Mouse (Mus musculus) embryonic facial prominence, embryonic 15.5 days (tissue): ENCODE data around the gene Cnbd2. TPM values are rescaled to one million over a fixed set of nuclear protein-coding genes. Genes with fewer than 3 reads are reported as not detected.
"Not testable (repeated sequence)": the region's sequence is repeated elsewhere in the genome, so short reads cannot be mapped to it uniquely, and the experiment has no call there.

Source experiments
- ATAC-seq: fragments of 200-750 bp; cut with Nextera tagmentation; 2 replicates; pipeline ENCODE4 v1.8.0; 2017; ENCODE audit warnings: low read depth, moderate TSS enrichment; ENCODE audit not compliant: insufficient number of reproducible peaks, low FRiP score, low TSS enrichment
- H3K27ac ChIP-seq: fragments of 300-500 bp; sonication (generic); replicated peaks from 2 replicates; pipeline ENCODE4 v1.5.1; 2015; ENCODE audit warnings: mild to moderate bottlenecking, inconsistent platforms
- H3K27me3 ChIP-seq: fragments of 300-500 bp; sonication (generic); 2 replicates; pipeline ENCODE4 v1.6.1; 2015; ENCODE audit warnings: inconsistent platforms
- H3K36me3 ChIP-seq: fragments of 300-500 bp; sonication (generic); 2 replicates; pipeline ENCODE4 v1.6.1; 2015; ENCODE audit warnings: mild to moderate bottlenecking, inconsistent platforms
- H3K4me1 ChIP-seq: fragments of 300-500 bp; sonication (generic); 2 replicates; pipeline ENCODE4 v1.6.1; 2015; ENCODE audit warnings: inconsistent platforms
- H3K4me2 ChIP-seq: fragments of 300-500 bp; sonication (generic); replicated peaks from 2 replicates; pipeline ENCODE4 v1.6.1; 2015; ENCODE audit warnings: mild to moderate bottlenecking, inconsistent platforms
- H3K4me3 ChIP-seq: fragments of 300-500 bp; sonication (generic); replicated peaks from 2 replicates; pipeline ENCODE4 v1.5.1; 2015; ENCODE audit warnings: mild to moderate bottlenecking, inconsistent platforms
- H3K9ac ChIP-seq: fragments of 300-500 bp; sonication (generic); 2 replicates; pipeline ENCODE4 v1.6.1; 2015; ENCODE audit warnings: inconsistent platforms
- H3K9me3 ChIP-seq: fragments of 300-500 bp; sonication (generic); replicated peaks from 2 replicates; pipeline ENCODE4 v1.6.1; 2016; ENCODE audit warnings: inconsistent platforms
- WGBS: fragments of 180-500 bp; shearing (Covaris S2); methylation state at CpG from one replicate; pipeline ENCODE4 v1.1.7; 2015; 5-methylcytosine and 5-hydroxymethylcytosine counted together
- polyA plus RNA-seq: library from polyadenylated mRNA; unstranded; fragments of >200 nt; fragmentation: Nextera tagmentation; extraction: Ambion mirVana; gene quantifications from 2 replicates; pipeline ENCODE4 v1.2.1, GENCODE M21; 2015

Gene Cnbd2
- polyA plus RNA-seq, 1 experiment from 2014 or later, result 5.2 TPM

DNA sequence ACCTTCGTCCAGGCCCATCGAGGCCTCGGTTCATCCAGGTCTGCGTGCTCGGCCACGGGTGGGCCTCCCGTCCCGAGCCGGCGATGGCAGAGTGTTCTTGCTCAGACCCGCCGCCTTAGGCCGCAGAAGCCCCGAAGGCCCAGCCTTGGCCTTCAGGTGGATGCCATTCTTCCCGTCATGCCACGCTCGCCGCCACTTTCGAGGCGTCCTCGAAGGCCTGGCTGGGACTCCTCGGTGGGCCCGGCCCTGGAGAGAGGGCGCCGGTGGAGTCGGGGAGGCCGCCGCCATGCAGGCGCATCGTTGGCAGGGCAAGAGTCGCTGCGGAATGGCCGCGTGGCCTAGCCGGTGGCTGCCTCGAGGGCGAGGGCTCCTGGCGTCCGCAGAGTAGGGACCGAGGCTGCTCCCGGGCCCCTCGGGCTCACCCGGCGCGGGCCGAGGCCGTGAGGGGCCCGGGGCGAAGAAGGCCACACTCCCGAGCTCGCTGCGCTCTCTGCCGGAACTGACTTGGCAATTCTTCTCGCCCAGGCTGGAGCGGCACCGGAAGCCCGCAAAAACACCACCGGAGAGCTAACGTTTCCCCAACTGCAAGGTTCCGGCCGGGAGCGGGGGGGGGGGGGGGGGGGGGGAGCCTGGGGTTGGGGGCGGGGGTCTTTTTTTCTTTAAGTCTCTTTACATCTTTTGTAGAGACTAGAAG is 80.5 kb downstream of the Cnbd2 start:
- peak; percentile 89 for ATAC-seq
- H3K4me3 ChIP-seq, result peak overlapping the region; percentile 40
- H3K9ac ChIP-seq, H3K4me1 ChIP-seq, H3K9me3 ChIP-seq, H3K27ac ChIP-seq, H3K27me3 ChIP-seq, H3K36me3 ChIP-seq: not testable (repeated sequence)
- H3K4me2 ChIP-seq, result peak overlapping the region; percentile 38
- 0% methylated on average over 10 of the region's 63 CpGs for WGBS

DNA sequence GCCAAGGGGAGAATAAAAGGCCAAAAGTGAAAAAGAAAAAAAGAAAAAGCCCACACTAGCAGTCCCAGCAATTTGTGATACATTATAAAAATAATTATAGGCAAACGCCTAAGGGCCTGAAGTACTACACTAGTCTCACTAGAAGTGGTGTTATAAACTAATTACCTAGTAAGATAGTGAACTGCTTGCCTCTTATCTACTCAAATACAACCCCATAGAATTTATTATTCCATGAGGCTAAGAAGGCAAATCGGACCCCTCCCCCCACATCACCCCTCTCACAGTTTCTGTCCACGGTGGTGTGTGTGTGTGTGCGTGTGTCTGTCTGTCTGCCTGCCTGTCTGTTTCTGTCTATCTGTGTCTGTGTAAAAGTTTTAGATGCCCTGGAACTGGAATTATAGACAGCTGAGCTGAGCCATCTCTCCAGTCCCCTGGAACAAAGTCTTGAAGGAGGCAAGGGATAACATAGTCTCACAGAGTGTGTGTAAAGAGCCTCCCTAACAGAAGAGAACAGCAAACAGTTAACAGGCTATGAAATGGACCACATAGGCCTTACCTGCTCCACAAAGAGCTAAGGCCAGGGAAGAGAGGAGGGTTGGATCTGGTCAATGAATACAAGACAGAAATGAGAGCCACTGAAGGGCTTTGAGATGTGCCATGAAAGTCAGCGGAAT is 81.2 kb downstream of the Cnbd2 start:
- Histone ChIP-seq H3K4me2 (peak overlapping the region; percentile 38), H3K27me3 (no peaks in the 10 kb centered on the region), H3K4me3 (peak overlapping the region; percentile 40; the same call in 1 of the 2 replicates), H3K36me3 (no peaks in the 10 kb centered on the region), H3K4me1 (peaks cover 5% of the 10 kb centered on the region; the same call in 1 of the 2 replicates), H3K27ac (no peak overlapping the region), H3K9ac (no peak overlapping the region), H3K9me3 (no peaks in the 10 kb centered on the region)
- ATAC-seq, result 0 out of 2 replicates have a peak, but pooled peaks have one; percentile 7
- 63% methylated on average over 5 of the region's 5 CpGs for WGBS

DNA sequence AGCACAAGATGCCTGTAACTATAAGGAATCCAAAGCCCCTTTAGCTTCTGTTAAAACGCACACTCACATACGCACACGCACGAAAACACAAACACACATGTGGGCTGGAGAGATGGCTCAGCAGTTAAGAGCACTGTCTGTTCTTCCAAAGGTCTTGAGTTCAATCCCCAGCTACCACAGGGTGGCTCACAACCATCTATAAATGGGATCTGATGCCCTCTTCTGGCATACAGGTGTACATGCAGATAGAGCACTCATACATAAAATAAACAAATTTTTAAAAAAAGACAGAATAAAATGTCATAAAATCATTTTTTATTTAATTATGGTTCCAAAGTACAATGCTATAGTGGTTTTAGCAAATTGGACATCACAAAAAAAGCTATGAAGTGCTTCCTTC is 82.2 kb downstream of the Cnbd2 start:
- H3K4me2 ChIP-seq, result no peak overlapping the region
- no peaks in the 10 kb centered on the region for H3K36me3 ChIP-seq
- no peak overlapping the region for H3K9ac ChIP-seq
- no peak overlapping the region for H3K4me3 ChIP-seq
- peaks cover 5% of the 10 kb centered on the region; the same call in 1 of the 2 replicates for H3K4me1 ChIP-seq
- WGBS, result 88% methylated on average over 4 of the region's 4 CpGs
- no peaks in the 10 kb centered on the region for H3K9me3 ChIP-seq
- no peaks in the 10 kb centered on the region for H3K27me3 ChIP-seq
- ATAC-seq, result no peak
- no peak overlapping the region for H3K27ac ChIP-seq

DNA sequence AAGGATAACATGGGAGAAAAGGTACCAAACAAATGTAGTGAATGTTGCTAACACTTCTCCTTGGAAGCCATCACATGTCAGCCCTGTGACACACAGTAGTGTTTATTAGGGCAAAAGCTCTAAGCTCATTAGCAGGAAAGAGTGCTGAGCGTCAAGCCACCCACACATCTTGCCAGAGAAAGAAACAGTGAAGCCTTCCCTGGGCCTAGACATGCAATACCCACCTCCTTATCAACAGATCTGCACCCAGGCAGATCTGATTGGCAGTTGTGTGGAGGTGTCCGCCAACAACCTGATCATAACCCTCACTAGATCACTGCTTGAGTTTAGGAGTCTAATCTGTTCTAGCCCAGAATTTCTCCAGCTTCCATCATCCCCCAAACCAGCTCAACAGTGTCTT is 84.0 kb downstream of the Cnbd2 start:
- no peaks in the 10 kb centered on the region for H3K9me3 ChIP-seq

DNA sequence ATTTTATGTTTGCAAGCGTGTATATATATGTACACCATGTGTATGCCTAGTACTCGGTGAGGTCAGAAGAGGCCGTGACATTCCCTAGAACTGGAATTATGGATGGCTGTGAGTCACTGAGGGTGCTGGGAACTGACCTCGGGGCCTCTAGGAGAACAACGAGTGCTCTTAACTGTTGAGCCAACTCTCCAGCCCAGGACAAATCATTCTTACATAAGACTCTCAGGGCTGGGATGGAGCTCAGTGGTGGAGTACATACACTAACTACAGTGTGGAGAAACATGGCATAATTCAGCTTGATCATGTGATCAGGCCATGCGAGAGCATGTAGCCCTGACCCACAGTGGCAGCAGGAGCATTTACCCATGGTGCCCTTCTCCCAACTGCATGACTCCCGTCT is 85.9 kb downstream of the Cnbd2 start:
- Histone ChIP-seq H3K4me3 (no peak overlapping the region), H3K36me3 (no peaks in the 10 kb centered on the region), H3K9me3 (no peaks in the 10 kb centered on the region), H3K27ac (no peak overlapping the region), H3K27me3 (no peaks in the 10 kb centered on the region), H3K4me1 (peaks cover 13% of the 10 kb centered on the region), H3K9ac (no peak overlapping the region), H3K4me2 (no peak overlapping the region)
- ATAC-seq, result no peak
- WGBS, result 89% methylated on average over 7 of the region's 7 CpGs

More for the DNA sequence above, 84.0 kb downstream of the Cnbd2 start:
- ATAC-seq, result no peak
- WGBS, result 68% methylated on average over 2 of the region's 2 CpGs
- Histone ChIP-seq H3K4me3 (no peak overlapping the region), H3K4me2 (no peak overlapping the region), H3K4me1 (peaks cover 8% of the 10 kb centered on the region), H3K27me3 (no peaks in the 10 kb centered on the region), H3K36me3 (no peaks in the 10 kb centered on the region), H3K9ac (no peak overlapping the region), H3K27ac (no peak overlapping the region)

DNA sequence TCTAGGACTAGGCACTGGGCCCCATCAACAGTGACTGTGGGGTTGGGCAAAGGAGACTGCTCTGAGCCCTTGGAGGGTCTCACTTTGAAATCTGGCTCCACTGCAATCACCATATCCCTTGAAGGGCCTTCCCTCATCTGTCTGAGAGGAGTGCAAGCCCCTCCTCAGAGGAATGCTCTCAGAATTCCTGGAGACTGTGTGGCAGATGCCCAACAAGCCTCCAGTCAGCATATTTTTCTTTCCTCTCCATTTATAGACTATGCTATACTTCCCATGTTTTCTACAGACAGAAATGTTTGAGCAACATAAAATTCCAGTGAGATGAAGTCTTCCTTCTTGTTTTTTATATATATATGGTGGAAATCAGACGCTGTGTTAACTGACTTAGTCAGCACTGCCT is 87.4 kb downstream of the Cnbd2 start:
- H3K9ac ChIP-seq, result no peak overlapping the region
- 53% methylated on average over 1 of the region's 1 CpGs for WGBS
- H3K4me1 ChIP-seq, result peaks cover 8% of the 10 kb centered on the region
- no peak for ATAC-seq
- H3K27ac ChIP-seq, result 0 out of 2 replicates have a peak overlapping the region, but pooled peaks have one; percentile 44
- no peak overlapping the region for H3K4me2 ChIP-seq
- H3K9me3 ChIP-seq, result no peaks in the 10 kb centered on the region
- no peak overlapping the region for H3K4me3 ChIP-seq
- no peaks in the 10 kb centered on the region for H3K36me3 ChIP-seq
- H3K27me3 ChIP-seq, result no peaks in the 10 kb centered on the region

DNA sequence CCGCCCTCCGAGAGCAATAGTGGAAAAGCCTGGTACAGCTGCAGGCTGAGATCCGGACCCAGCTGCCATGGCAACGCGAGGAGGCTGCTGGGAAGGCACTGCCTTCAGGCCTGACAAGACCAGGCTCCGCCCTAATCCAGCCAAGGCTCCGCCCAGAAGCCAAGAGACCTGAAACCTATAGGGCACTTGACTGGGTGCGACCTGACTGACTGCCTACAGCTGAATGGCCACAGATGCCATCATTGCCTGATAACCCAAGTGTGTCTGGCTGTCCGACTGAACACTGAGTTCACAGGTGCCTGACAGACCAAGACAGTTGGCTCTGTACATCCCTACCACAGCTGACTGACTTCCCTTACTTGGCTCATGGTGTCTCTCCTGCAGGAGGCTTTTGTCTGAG is 89.2 kb downstream of the Cnbd2 start:
- H3K4me2 ChIP-seq, result 0 out of 2 replicates have a peak overlapping the region, but pooled peaks have one; percentile 15

DNA sequence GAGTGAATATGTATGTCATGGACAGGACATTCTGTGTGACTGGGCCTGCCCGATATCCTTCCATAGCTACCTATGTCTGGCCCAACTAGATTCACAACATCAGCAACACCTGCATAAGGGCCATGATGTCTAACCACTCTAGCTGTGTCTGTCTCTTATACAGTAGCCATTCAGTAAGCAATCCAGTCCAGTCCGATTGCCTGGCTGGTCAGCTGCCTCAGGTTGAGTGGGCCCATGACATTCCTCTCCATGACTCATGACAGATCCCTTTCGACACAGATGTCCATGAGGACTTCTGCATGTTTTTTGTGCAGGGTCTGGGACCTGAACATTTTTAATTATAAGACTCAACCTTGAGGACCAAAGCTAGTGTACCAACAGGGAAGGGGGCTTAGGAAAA is 89.9 kb downstream of the Cnbd2 start:
- Histone ChIP-seq H3K9me3 (no peaks in the 10 kb centered on the region), H3K4me1 (peaks cover 12% of the 10 kb centered on the region), H3K4me2 (no peak overlapping the region), H3K36me3 (no peaks in the 10 kb centered on the region), H3K4me3 (no peak overlapping the region), H3K27ac (no peak overlapping the region), H3K9ac (no peak overlapping the region), H3K27me3 (no peaks in the 10 kb centered on the region)
- peak; percentile 12; the same call in 1 of the 2 replicates for ATAC-seq
- 95% methylated on average over 3 of the region's 3 CpGs for WGBS

More for the DNA sequence above, 89.2 kb downstream of the Cnbd2 start:
- no peaks in the 10 kb centered on the region for H3K36me3 ChIP-seq
- H3K4me1 ChIP-seq, result peaks cover 8% of the 10 kb centered on the region
- 5% methylated on average over 9 of the region's 9 CpGs for WGBS
- no peak overlapping the region for H3K4me3 ChIP-seq
- no peak overlapping the region for H3K9ac ChIP-seq
- no peaks in the 10 kb centered on the region for H3K9me3 ChIP-seq
- H3K27ac ChIP-seq, result no peak overlapping the region
- ATAC-seq, result peak; percentile 78
- no peaks in the 10 kb centered on the region for H3K27me3 ChIP-seq

DNA sequence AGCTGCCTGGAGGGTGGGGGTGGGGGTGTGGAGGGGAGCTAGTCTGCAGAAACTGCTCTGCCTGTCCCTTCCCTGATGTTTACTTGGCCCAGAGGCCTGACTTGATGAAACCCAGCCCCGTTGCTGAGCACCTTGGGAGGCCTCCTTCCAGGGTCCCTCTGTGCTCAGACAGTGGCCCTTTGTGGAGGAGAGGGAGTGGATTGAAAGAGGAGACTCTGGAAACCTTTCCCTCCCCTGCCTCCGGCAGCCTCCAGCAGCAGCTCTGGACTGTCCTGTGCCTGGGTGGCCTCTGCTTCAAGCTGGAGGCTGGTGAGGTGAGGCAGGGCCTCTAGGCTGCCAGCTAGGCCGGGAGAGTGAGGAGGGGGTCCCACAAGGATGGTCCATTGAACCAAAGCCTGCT is 94.9 kb downstream of the Cnbd2 start:
- ATAC-seq, result peak; percentile 75; the same call in 1 of the 2 replicates
- H3K4me2 ChIP-seq, result no peak overlapping the region
- H3K9me3 ChIP-seq, result no peaks in the 10 kb centered on the region
- no peak overlapping the region for H3K4me3 ChIP-seq
- H3K27me3 ChIP-seq, result no peaks in the 10 kb centered on the region
- WGBS, result 8% methylated on average over 3 of the region's 3 CpGs
- H3K27ac ChIP-seq, result peak overlapping the region; percentile 9
- no peaks in the 10 kb centered on the region for H3K36me3 ChIP-seq
- no peak overlapping the region for H3K9ac ChIP-seq
- peaks cover 11% of the 10 kb centered on the region for H3K4me1 ChIP-seq

DNA sequence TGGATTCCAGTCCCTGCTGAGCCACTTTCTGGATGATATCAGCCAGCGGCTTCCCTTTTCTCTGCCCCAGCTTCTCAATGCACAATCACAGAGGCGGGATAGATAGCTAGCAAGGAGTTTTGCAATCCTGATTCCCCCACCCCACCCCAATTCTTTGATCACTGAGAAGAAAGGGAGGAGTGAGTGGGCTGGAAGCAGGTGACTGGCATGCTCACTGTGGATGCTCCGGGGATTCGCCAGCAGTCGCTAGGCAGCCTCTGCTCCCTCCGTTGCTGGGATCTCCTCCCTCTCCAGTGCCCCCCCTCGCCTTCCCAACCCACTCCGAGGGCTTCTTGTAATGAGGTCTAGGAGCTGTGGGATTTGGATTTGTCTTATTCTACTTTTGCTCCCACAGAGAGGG is 96.1 kb downstream of the Cnbd2 start:
- no peak overlapping the region for H3K4me2 ChIP-seq
- no peak overlapping the region for H3K4me3 ChIP-seq
- H3K4me1 ChIP-seq, result peaks cover 11% of the 10 kb centered on the region
- ATAC-seq, result no peak
- 28% methylated on average over 8 of the region's 8 CpGs for WGBS
- no peak overlapping the region for H3K9ac ChIP-seq
- no peaks in the 10 kb centered on the region for H3K9me3 ChIP-seq
- no peak overlapping the region for H3K27ac ChIP-seq
- H3K36me3 ChIP-seq, result no peaks in the 10 kb centered on the region
- no peaks in the 10 kb centered on the region for H3K27me3 ChIP-seq

DNA sequence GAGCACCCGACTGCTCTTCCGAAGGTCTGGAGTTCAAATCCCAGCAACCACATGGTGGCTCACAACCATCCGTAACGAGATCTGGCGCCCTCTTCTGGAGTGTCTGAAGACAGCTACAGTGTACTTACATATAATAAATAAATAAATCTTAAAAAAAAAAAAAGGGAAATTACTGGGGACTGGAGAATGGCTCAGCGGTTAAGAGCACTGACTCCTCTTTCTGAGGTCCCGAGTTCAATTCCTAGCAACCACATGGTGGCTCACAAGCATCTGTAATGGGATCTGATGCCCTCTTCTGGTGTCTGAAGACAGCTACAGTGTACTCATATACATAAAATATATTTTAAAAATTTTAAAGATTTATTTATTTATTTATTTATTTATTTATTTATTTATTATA is 99.2 kb downstream of the Cnbd2 start:
- H3K9ac ChIP-seq, H3K27ac ChIP-seq, H3K9me3 ChIP-seq, H3K27me3 ChIP-seq, ATAC-seq, H3K36me3 ChIP-seq, H3K4me3 ChIP-seq, H3K4me2 ChIP-seq: not testable (repeated sequence)
- 76% methylated on average over 7 of the region's 7 CpGs for WGBS
- H3K4me1 ChIP-seq, result peaks cover 11% of the 10 kb centered on the region
